Mouse (Mus musculus) kidney, postnatal 36 days (tissue): ENCODE results near the gene Zfp36l2.

Experiments
- DNase-seq, 2 experiments: peaks; one replicate each; pipeline ENCODE4 v3.0.0; 2021 to 2022; ENCODE audit warnings: mixed read lengths in 2 of 2

Zfp36l2 gene

GRCm38 (mm10) chr17:84175196-84175595 is 12.6 kb downstream of the Zfp36l2 start:
- peak in 1 of 2 experiments; percentile 0 for DNase-seq

- DNase-seq, result peak in 1 of 2 experiments; percentile 3
Measured at GRCm38 (mm10) chr17:84167377-84167776, 20.4 kb downstream of the Zfp36l2 start.

GRCm38 (mm10) chr17:84166135-84166860 is 21.4 kb downstream of the Zfp36l2 start:
- peak in 1 of 2 experiments; percentile 0 for DNase-seq

GRCm38 (mm10) chr17:84165735-84166134 is 22.0 kb downstream of the Zfp36l2 start:
- DNase-seq, result peak in 1 of 2 experiments; percentile 0

GRCm38 (mm10) chr17:84164146-84164545 is 23.6 kb downstream of the Zfp36l2 start:
- peak in 1 of 2 experiments; percentile 0 for DNase-seq

GRCm38 (mm10) chr17:84163066-84163785 is 24.5 kb downstream of the Zfp36l2 start:
- DNase-seq, result peak in 1 of 2 experiments; percentile 2

- DNase-seq, result peak in 1 of 2 experiments; percentile 1
Measured at GRCm38 (mm10) chr17:84162211-84162760, 25.5 kb downstream of the Zfp36l2 start.

GRCm38 (mm10) chr17:84161231-84161854 is 26.4 kb downstream of the Zfp36l2 start:
- peak in 1 of 2 experiments; percentile 10 for DNase-seq

GRCm38 (mm10) chr17:84158891-84159290 is 28.9 kb downstream of the Zfp36l2 start:
- peak in 1 of 2 experiments; percentile 45 for DNase-seq

- no peak for DNase-seq
Measured at GRCm38 (mm10) chr17:84158461-84158795, 29.3 kb downstream of the Zfp36l2 start.

GRCm38 (mm10) chr17:84157743-84158460 is 29.8 kb downstream of the Zfp36l2 start:
- DNase-seq, result peak; percentile 52 to 68

- DNase-seq, result peak; percentile 80 to 94
Measured at GRCm38 (mm10) chr17:84156748-84157742, 30.7 kb downstream of the Zfp36l2 start.

GRCm38 (mm10) chr17:84156227-84156573 is 31.5 kb downstream of the Zfp36l2 start:
- peak; percentile 74 to 84 for DNase-seq

GRCm38 (mm10) chr17:84155516-84156226 is 32.1 kb downstream of the Zfp36l2 start:
- DNase-seq, result peak in 1 of 2 experiments; percentile 17

- DNase-seq, result no peak
Measured at GRCm38 (mm10) chr17:84155029-84155338, 32.8 kb downstream of the Zfp36l2 start.

- DNase-seq, result peak in 1 of 2 experiments; percentile 9
Measured at GRCm38 (mm10) chr17:84154302-84155028, 33.3 kb downstream of the Zfp36l2 start.

- DNase-seq, result peak in 1 of 2 experiments; percentile 1
Measured at GRCm38 (mm10) chr17:84152976-84153786, 34.6 kb downstream of the Zfp36l2 start.

- DNase-seq, result peak in 1 of 2 experiments; percentile 3
Measured at GRCm38 (mm10) chr17:84152206-84152975, 35.4 kb downstream of the Zfp36l2 start.
